Mouse (Mus musculus) lung, postnatal 0 days (tissue): ENCODE results near the gene Zer1.
A peak's percentile ranks its signal among the peaks of the same experiment; 100 is the strongest.

Experiments
- CTCF ChIP-seq: IDR thresholded peaks from 2 replicates; pipeline ENCODE4 v1.5.1; 2016; ENCODE audit warnings: antibody characterized with exemption, mild to moderate bottlenecking
- EP300 ChIP-seq: IDR thresholded peaks from 2 replicates; pipeline ENCODE4 v1.6.1; 2016; ENCODE audit warnings: antibody characterized with exemption, mild to moderate bottlenecking, control low read depth

DNA sequence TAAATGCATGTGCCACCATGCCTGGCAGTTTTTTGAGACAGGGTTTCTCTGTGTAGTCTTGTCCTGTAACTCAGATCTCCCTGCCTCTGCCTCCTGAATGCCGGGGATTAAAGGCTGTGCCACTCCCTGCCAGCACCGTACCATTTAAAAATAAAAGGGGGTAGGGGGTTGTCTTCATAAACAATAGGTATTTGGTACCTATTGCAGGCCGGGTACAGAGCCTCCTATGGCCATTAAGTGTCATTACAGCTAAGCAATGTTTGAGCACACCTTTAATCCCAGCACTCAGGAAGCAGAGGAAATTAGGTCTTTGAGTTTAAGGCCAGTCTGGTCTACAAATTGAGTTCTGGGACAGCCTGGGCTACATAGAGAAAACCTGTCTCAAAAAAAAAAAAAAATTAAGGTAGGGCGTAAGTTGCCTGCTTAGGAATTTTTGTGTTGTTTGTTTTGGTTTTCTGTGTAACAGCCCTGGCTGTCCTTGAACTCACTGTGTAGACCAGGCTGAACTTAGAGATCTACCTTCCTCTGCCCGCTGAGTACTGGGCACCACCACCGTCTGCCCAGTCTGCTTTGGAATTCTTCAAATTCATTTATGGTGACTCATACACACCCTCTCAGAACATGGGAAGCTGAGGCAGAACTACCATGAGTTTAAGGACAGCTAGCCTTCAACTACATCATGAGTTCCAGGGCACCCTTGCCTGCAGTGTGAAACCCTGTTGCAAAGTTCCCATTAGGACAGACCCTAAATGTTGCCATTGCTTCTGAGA, 72.2 kb downstream of the Zer1 start:
- TF ChIP-seq CTCF (peak; percentile 65), EP300 (no peak)
